Mouse (Mus musculus): Measurements from ENCODE around the gene Crabp1. TPM values are rescaled to one million over a fixed set of nuclear protein-coding genes. Genes with fewer than 3 reads are reported as not detected.
A peak's percentile ranks its signal among the peaks of the same experiment; 100 is the strongest.

Crabp1 gene
- total RNA-seq (2015; ENCODE audit: low replicate concordance) (not detected in 2 replicates), total RNA-seq (2017; ENCODE audit: low replicate concordance) (not detected in 2 replicates)

- ATAC-seq (replicated peaks; ENCODE audit: low FRiP score, poor library complexity, severe bottlenecking) = no peak
These were observed at the start of gene Crabp1 for GRCm38 (mm10) chr9:54764561-54765217. Gene Crabp1 (plus strand): TSS chr9:54764748.

GRCm38 (mm10) chr9:54715776-54716175 lies 48.8 kb upstream of the Crabp1 start:
- ATAC-seq (replicated peaks; ENCODE audit: low FRiP score, poor library complexity, severe bottlenecking) = no peak

GRCm38 (mm10) chr9:54717527-54717926 lies 47.0 kb upstream of the Crabp1 start:
- no peak for ATAC-seq (replicated peaks; ENCODE audit: low FRiP score, poor library complexity, severe bottlenecking)

- ATAC-seq (replicated peaks; ENCODE audit: low FRiP score, poor library complexity, severe bottlenecking) = no peak
These were observed 42.4 kb upstream of the Crabp1 start for GRCm38 (mm10) chr9:54722156-54722555.

- no peak for ATAC-seq (replicated peaks; ENCODE audit: low FRiP score, poor library complexity, severe bottlenecking)
These were observed 42.0 kb upstream of the Crabp1 start for GRCm38 (mm10) chr9:54722596-54722995.

GRCm38 (mm10) chr9:54726315-54726714 lies 38.2 kb upstream of the Crabp1 start:
- no peak for ATAC-seq (replicated peaks; ENCODE audit: low FRiP score, poor library complexity, severe bottlenecking)

GRCm38 (mm10) chr9:54732122-54732521 lies 32.4 kb upstream of the Crabp1 start:
- peak; percentile 51; the same call in 1 of the 2 replicates for ATAC-seq (replicated peaks; ENCODE audit: low FRiP score, poor library complexity, severe bottlenecking)

- peak; percentile 95 for ATAC-seq (replicated peaks; ENCODE audit: low FRiP score, poor library complexity, severe bottlenecking)
These were observed 30.5 kb upstream of the Crabp1 start, which contains the start of gene Wdr61 for GRCm38 (mm10) chr9:54733921-54734638. Gene Wdr61 (minus strand): TSS chr9:54734519.

GRCm38 (mm10) chr9:54734639-54735252 lies 29.8 kb upstream of the Crabp1 start:
- no peak for ATAC-seq (replicated peaks; ENCODE audit: low FRiP score, poor library complexity, severe bottlenecking)

- 0 out of 2 replicates have a peak, but pooled peaks have one; percentile 44 for ATAC-seq (replicated peaks; ENCODE audit: low FRiP score, poor library complexity, severe bottlenecking)
These were observed 28.3 kb upstream of the Crabp1 start for GRCm38 (mm10) chr9:54736284-54736701.

GRCm38 (mm10) chr9:54738376-54738775 lies 26.2 kb upstream of the Crabp1 start:
- ATAC-seq (replicated peaks; ENCODE audit: low FRiP score, poor library complexity, severe bottlenecking) = no peak

- ATAC-seq (replicated peaks; ENCODE audit: low FRiP score, poor library complexity, severe bottlenecking) = no peak
These were observed 20.7 kb upstream of the Crabp1 start for GRCm38 (mm10) chr9:54743891-54744290.

GRCm38 (mm10) chr9:54745740-54746370 lies 18.7 kb upstream of the Crabp1 start:
- ATAC-seq (replicated peaks; ENCODE audit: low FRiP score, poor library complexity, severe bottlenecking) = no peak

GRCm38 (mm10) chr9:54750215-54750981 lies 14.2 kb upstream of the Crabp1 start:
- no peak for ATAC-seq (replicated peaks; ENCODE audit: low FRiP score, poor library complexity, severe bottlenecking)

- ATAC-seq (replicated peaks; ENCODE audit: low FRiP score, poor library complexity, severe bottlenecking) = no peak
These were observed 12.9 kb upstream of the Crabp1 start for GRCm38 (mm10) chr9:54751684-54752083.

GRCm38 (mm10) chr9:54752201-54752943 lies 12.2 kb upstream of the Crabp1 start:
- ATAC-seq (replicated peaks; ENCODE audit: low FRiP score, poor library complexity, severe bottlenecking) = no peak

GRCm38 (mm10) chr9:54752944-54753295 lies 11.6 kb upstream of the Crabp1 start:
- ATAC-seq (replicated peaks; ENCODE audit: low FRiP score, poor library complexity, severe bottlenecking) = no peak

GRCm38 (mm10) chr9:54759592-54759991 lies 5.0 kb upstream of the Crabp1 start:
- no peak for ATAC-seq (replicated peaks; ENCODE audit: low FRiP score, poor library complexity, severe bottlenecking)

- ATAC-seq (replicated peaks; ENCODE audit: low FRiP score, poor library complexity, severe bottlenecking) = no peak
These were observed 457 bp upstream of the Crabp1 start for GRCm38 (mm10) chr9:54764091-54764490.

Measured in erythroblast, adult 5-6 weeks (primary cell).